Mouse (Mus musculus) heart, adult 2 months (tissue): ENCODE data around the gene Rnf216.

Source experiments
- CTCF ChIP-seq: fragments of 200-600 bp; IDR thresholded peaks from 2 replicates; pipeline ENCODE4 v1.8.1; 2022; ENCODE audit warnings: antibody characterized with exemption, mild to moderate bottlenecking, moderate library complexity
- POLR2A ChIP-seq: fragments of 200-500 bp; IDR thresholded peaks from 2 replicates; pipeline ENCODE4 v1.6.1; 2011; ENCODE audit warnings: mild to moderate bottlenecking, low read depth, low read length, control low read depth; ENCODE audit not compliant: insufficient read depth

DNA sequence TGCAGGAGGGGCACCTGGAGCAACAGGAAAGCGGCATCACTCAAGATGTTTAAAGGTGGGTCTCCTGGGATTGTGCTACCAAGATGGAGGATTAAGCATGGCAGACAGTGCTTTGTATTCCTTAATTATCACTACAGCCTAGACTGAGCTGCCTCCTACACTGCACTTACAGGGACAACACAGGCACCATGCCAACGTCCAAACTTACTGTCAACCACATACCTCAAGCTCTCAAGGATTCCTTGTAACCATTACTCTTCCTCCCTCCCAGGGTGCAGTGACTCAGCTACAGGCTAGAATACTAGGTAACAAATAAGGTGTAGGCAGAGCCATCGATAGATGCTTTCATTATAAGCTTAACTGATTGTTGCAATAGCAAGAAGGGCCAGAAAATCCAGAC lies 44.4 kb downstream of the Rnf216 start:
- TF ChIP-seq POLR2A (no peak), CTCF (no peak)
